Mouse (Mus musculus) c-Kit-negative CD71-positive TER-119-positive erythroid progenitor cells, embryonic 14.5 days (primary cell): Measurements from ENCODE around the gene Pdx1.

Experiments used
- DNase-seq: peaks from one replicate; pipeline ENCODE4 v3.0.0-alpha.2; 2013; ENCODE audit warnings: low read depth, low spot score

Gene Pdx1

DNA sequence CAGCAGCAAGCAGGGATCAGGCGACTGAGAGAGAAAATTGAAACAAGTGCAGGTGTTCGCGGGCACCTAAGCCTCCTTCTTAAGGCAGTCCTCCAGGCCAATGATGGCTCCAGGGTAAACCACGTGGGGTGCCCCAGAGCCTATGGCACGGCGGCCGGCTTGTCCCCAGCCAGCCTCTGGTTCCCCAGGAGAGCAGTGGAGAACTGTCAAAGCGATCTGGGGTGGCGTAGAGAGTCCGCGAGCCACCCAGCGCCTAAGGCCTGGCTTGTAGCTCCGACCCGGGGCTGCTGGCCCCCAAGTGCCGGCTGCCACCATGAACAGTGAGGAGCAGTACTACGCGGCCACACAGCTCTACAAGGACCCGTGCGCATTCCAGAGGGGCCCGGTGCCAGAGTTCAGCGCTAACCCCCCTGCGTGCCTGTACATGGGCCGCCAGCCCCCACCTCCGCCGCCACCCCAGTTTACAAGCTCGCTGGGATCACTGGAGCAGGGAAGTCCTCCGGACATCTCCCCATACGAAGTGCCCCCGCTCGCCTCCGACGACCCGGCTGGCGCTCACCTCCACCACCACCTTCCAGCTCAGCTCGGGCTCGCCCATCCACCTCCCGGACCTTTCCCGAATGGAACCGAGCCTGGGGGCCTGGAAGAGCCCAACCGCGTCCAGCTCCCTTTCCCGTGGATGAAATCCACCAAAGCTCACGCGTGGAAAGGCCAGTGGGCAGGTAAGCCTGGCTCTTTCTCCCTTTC is at the start of gene Pdx1:
Pdx1 (plus strand) TSS at position 34 of the 747 bp plus-strand sequence.
- DNase-seq = no peak

DNA sequence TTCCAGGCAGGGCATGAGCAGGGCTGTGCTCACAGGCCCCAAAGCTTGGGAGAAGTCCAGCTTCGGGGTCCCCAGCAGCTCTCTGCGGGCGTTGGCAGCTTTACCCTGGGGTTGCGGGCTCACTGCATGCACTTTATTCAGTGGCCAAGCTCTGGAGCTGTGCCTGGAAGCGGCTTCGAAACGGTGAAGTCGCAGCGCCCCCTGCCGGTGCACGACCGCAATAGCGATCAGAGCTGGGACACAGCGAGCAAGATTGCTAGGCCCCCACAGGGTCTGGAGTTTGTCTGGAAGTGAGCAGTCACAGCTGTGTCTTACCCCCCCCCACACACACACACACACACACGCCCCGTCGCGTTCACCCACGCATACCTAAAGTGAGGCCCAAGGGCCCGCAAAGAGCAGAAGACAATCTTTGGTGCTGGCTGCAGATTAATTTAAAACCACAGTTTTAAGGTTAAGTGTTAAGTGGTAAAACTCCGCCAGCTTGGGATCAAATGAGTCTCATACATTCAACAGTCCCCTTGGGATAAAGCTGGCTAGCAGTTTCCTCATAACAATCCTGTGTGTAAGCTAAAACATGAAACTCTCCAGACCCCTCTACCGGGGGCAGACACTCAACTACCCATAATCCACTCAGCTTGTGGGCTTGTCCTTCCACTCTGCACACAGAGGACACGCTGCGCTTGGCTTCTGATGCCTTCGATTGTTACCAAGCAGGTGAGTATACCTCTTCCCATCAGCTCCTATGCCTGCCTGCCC is 42.2 kb upstream of the Pdx1 start:
- peak; percentile 8 for DNase-seq

DNA sequence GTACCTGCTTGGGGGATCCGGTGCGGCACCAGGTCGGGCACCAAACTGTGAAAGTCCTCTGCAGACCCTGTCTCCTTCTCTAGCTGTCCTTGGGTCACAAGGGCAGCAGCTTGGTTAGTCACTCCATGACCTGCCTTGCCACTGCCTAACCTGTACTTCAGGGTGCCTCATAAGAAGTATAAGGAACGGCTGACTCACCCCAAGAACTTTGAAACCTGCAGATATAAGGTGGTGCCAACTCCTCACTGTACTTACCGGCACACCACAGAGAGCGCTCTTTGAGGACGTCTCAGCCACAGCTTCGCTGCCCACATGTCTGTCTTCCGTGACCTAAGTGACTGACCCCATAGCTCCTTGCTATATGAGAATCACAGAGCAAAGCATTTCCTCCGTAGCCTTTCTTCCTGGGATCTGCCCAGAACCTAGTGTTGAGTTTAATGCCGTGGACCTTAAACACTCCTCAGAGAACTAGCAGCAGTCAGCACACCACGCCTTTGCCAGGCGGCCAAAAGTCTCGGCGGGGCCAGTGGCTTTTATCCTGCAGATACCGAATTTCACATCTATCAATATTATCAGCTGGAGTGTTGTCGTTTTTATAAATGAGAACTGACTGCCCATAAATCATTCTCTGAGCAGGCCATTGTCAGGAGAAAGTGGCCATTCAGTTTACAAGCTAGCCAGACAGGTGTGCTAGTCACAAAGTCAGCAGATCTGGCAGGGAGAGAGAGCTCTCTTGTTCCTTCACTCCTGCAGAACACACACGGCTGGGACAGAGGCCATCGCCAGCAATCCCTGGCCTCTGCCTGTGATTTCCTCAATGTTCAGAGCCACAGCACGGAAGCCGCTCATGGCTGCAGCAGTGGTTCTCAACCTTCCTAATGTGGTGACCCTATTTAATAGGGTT is 34.1 kb upstream of the Pdx1 start:
- no peak for DNase-seq

DNA sequence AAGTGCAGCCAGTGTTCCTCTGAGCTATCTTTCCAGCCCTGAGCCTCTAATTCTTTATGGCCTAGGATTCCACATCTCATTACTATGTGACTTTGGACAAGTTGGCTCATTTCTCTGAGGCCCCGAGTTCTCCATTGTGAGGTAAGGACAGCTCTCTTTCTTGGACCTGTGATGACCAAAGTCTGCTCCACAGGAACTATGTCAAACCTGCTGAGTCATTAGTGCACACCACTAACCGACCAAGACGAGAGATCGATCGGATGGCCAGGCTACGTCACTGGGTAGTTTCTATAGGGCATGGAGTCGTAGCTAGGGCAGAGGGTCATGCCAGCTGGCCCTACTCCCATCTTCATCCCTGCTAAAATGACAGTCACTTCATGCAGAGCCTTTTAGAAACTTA is 25.9 kb upstream of the Pdx1 start:
- no peak for DNase-seq

DNA sequence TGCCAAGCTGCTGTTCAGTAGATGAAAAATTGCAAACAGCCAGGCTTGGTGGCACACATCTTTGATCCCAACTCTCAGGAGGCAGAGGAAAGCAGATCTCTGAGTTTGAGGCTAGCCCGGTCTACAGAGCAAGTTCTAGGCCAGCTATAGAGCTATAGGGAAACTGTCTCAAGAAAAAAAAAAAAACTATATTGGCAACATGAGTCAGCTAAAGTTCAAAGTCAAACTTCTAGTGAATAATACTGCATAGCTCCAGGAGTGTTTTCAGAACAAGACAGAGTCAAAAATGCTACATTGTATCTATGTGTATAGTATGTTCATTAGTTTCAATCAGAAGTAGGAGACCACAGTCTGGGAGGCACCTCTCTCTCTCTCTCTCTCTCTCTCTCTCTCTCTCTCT is 9.6 kb upstream of the Pdx1 start:
- no peak for DNase-seq

DNA sequence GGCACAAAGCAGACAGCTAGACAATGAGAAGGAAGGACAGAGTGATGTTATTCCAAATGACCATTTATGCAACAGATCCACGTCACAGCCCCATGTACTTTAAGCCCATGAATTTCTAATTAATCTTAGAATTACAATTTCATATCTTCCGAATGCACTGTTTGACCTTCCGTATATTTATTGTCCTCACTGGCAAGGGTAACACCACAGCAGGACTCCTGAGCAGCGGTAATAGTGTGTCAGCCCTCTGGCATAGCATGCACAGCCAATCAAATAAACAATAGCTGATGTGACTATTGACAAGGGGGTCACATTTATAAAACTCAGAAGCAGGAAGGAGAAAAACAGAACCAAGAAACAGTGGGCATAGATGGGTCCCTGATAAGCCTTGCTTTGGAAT is 9.0 kb upstream of the Pdx1 start:
- no peak for DNase-seq

DNA sequence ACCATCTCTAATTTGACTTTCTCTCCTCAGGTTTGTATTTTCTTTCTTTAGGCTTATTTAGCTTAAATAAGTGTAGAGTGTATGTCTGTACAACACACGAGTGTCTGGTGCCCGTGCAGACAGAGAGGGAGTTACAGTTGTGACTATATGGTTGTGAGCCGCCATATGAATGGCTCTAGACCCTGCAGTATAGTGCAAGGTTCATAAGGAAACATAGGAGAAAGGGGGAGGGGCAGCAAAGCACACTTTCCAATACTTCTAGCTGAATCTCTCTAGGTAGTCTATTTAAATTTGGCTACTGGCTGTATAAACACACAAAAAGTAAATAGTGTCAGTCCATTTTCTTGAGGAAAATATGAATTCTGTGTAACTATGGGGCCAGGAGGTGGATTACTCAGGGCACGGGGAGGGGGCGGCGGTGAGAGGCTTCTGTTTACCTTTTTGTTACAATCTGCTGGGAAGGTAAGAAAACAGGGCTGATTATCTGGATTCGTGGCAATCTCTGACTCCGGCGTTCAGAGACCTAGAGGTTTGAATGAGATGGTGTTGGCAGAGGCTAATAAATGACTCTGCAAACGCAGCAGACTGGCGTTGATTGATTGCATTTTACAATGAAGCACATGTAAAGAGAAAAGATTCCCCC is 7.7 kb upstream of the Pdx1 start:
- no peak for DNase-seq

DNA sequence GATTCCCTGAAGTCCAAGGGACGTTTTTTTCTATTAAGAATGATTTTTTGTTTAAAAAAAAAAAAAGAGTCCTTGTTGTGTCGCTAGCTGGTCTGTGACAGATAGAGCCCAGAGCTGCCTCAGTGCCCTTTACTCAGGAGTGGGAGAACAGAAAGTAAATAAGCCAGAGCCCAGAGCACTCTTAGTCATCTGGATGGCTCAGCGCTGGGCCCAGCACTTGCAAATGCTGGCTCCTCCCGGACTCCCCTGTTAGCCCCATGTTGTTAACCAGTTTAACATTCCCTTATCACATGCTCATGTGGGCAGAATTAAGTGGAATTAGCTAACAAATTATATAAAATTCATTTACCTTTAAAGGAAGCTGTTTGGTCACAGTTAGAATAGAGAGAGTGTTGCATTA is 5.8 kb upstream of the Pdx1 start:
- DNase-seq = no peak

DNA sequence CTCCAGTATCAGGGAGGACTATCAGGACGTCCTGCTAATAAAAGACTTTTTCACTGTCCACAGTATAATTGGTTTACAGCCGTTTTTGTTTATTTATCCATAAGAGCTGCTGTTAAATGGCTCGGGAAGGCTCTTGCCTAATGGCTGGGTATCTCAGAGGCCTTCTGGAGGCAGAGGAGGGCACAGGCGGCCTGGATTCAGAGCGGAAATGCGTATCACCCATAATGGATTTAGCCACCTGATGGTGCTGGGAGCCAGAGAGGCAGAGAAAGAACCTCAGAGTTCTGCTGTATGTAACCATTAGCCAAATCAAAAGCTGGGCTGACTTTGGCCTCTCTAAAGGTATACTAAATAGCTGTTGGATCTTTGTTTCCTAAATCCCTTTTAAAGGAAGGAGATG is 2.3 kb upstream of the Pdx1 start:
- no peak for DNase-seq

DNA sequence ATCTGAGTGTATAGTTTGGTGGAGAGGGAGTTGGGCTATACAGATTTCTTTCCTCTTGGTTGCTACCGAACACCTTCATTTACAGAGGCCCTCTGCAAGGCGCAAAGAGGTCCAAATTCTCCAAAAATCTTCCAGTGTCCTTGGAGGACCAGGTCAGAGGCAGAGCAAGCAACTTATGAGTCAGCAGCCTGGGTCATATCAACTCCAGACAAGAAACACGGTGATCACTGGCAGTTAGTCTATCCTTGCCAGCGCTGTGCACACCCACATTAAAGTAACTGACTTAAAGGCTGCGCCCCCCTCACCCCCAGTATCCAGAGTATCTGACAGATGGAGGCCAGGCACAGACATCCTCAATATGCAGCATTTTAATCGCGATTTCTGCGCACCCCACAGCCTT is 1.0 kb upstream of the Pdx1 start:
- no peak for DNase-seq

DNA sequence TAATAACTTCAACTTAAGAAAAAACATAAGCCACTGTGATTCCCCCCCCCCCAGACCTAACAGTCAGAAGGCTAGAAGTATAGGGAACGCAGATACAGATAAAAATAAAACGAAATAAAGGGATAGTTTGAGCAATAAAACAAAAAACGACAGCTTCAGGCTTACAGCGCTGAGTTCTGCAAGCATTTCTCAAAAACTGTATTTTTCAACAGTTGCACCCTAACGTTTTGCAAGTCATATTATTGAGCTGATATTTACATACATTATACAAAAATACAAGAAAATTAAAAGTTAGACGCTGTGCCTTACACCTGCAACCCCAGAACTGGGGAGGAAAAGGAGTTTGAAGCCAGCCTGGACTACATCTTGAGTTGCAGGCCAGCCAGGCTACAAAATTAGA is 388 bp upstream of the Pdx1 start:
- DNase-seq = no peak

DNA sequence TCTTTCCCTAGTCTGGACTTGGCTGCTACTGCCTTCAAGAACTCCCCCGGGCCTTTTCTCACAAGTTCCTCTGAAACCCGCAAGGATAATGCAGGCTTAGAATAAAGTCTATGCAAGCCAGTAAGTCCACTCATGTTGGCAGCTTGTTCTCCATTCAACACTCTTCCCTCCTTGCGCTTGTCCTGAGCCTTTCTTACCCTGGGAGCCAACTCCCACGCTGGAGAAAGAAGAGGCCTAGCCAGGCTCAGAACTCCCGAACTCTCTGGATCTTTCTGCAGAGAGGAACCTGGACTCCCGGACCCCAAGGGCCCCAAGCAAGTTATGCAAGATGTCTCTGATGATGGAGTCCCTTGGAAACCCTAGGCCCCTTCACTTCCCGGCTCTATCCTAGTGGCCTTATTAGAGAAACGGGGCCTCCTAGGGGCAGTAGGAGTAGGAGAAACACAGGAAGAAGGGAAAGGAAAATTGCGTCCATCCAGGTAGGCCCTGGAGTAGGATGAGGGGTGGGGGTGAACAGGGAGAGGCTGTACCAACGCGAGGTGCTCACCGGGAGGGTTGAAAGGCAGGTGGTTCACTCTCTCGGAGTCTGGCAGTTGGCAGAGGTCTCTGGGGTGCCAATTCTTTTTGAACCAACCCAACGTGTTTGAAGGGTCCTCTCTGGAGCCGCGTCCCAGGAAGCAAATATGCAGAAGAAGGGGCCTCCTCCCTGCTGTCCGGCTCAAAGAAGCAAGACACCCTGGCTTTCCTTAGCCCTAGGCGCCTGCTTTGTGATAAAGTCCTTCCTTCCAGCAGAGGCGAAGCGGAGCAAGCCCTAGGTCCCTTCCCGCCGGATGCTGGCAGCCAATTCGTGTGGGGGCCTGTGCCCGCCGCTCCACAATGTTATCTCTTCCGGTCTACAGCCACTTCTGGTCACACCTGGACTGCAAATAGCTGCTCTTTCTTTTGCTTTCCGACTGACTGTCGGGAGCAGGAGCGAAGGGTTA is 1.2 kb downstream of the Pdx1 start:
- no peak for DNase-seq

DNA sequence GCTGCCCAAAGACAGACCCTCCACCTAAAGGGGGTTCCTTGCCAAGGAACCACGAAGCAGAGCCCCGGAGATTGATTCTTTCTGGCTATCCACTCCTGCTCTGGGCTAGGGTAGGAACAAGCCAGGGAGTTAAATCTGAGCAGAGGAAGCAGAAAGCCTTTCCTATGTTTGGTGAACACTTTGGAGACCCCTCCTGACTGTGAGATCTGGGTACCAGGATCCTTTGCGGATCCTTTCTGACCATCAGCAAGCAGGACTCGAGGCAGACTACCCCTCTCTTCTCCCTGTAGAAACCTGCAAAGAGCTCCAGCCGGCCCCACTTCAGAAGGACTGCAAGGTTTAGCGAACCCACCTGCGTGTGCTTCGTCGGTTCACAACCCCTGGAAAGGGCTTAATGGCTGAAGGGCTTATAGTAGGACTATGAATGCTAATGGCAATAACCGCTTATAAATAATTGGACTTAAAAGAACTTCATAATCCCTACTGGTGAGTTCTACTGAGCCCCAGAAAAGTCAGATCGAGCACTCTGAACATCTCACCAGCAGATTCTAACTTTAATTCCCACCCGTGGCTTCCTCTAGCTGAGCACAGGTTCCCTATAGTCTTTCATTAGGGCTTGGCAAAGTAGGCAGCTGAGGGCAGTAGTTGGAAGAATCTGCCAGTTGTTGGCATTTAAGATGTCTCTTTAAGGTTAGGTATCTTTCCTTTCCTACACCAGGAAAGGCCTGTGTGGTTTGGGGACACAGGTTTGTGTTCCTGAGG is 2.5 kb downstream of the Pdx1 start:
- DNase-seq = no peak

DNA sequence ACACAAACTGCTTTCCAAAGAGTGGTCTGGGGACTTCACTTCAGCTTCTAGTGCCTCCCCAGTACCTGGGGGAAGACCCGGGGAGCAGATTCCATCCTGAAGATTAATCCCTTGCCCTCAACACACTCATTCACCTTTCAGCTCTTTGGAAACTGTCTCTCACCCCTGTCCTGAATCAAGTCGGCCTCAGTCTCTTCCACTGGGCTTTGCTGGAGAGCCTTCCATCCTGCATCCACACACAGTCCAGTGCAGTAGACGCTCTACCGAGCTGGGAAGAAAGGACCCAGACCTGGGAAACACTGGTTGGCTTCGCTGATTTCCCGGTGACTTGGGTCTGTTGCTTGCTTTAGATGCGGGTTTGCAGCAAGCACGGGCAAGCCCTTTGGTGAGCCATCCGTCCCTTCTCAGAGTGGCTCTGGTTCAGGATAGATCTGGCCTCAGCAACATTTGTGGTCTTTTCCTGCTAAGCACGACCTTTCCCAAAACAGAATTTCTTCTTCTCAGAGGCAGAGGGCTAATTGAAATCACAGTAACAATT is 3.1 kb downstream of the Pdx1 start:
- no peak for DNase-seq

DNA sequence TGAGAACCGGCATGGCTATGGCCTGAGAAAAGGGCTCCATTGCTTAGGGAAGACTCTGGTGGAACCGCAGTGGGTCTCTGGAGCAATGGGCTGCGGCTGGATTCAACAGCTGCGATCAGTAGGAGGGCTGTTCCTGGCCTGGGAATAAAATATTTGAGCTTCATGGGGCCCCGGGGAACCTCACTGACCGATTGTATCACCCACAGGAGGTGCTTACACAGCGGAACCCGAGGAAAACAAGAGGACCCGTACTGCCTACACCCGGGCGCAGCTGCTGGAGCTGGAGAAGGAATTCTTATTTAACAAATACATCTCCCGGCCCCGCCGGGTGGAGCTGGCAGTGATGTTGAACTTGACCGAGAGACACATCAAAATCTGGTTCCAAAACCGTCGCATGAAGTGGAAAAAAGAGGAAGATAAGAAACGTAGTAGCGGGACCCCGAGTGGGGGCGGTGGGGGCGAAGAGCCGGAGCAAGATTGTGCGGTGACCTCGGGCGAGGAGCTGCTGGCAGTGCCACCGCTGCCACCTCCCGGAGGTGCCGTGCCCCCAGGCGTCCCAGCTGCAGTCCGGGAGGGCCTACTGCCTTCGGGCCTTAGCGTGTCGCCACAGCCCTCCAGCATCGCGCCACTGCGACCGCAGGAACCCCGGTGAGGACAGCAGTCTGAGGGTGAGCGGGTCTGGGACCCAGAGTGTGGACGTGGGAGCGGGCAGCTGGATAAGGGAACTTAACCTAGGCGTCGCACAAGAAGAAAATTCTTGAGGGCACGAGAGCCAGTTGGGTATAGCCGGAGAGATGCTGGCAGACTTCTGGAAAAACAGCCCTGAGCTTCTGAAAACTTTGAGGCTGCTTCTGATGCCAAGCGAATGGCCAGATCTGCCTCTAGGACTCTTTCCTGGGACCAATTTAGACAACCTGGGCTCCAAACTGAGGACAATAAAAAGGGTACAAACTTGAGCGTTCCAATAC is 4.7 kb downstream of the Pdx1 start:
- DNase-seq = no peak

DNA sequence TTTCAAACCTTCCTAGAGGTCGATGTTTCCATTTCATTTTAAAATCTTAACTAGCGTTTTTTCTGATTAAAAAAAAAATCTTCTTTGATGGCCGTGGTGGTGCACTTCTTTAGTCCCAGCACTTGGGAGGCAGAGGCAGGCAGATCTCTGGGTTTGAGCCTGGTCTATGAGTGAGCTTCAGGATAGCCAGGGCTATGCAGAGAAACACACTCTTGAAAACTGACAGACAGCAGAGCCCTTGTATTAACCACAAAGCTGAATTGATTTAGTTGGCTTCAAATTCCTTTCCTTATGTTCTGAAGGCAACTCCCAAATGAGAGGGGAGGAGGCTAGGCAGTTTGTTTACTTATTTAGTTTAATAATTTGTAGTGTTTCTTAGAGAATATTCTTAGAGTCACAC is 6.0 kb downstream of the Pdx1 start:
- DNase-seq = no peak

DNA sequence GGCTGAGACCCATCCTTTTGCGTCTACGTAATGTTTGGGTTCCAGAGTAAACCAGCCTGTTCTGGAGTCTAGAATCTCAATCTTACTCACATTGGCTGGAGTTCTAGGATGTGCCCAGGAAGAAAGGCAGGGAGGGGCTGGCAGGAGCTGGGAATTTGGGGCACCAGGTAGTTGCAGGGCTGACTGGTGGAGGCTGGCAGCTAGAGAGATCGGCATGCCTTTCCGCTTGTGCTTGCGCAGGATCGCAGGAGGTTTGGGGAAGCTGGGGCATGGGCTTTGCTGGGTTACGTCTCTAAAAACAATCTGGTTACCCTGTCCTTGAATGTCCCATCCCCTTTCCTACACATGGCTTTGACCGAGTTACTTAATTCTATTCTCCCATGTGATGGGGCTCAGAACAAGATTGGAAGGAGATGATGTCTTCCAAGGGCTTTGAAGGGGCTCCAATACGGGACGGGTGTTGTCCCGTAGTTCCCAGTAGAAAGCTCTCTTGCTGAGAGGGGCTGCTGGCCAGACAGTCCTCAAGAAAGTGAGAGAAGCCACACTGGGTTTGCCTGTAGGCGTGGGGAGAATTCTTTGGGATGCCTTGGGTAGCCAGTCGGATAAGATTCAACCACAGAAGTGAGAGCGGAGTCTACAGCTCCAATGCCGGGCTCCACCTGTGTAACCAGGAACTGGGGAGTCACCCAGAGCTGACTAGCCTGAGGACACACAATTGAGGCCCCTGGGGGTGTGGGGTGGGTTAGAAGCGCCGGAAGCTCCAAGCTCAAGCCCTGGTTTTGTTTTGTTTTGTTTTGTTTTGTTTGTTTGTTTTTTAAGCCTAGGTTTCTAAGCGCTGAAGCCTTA is 7.2 kb downstream of the Pdx1 start:
- no peak for DNase-seq

DNA sequence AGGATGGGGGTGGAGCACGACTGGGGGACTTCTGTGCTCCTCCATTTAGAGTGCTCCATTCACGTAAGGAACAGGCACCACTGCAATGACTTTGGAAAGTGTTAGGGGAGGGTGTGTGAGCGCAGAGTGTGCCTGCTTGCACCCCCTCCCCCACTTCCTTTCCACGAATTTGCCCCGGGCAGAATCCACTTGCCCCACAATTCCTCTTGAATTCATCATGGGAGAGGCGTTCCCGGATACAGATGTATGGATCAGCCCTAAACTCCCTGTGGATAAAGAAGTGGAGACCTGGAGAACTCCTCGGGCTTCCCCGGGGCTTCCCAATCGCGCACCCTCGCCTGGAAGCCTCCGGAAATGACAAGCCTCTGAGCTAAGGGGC is 7.8 kb downstream of the Pdx1 start:
- no peak for DNase-seq
